16 mouse cellular contexts compared by ENCODE assay signal in genomic region chr5:111790527-111790926, GRCm38 (mm10). TPM values are rescaled to one million over a fixed set of nuclear protein-coding genes. Genes with fewer than 3 reads are reported as not detected.
DNase-seq lines count a peak whose midpoint lies in the region; ATAC-seq and TF ChIP-seq lines count a peak whose summit lies in the region.
"Had no signal": no experiment of that assay in that cellular context is flagged by ENCODE, and none has a peak within 500 bp of the region (broad histone marks: within the 10 kb centered on the region; RNA-seq: fewer than 3 reads in every experiment).

No protein-coding gene starts in this region.

- no peak for TF ChIP-seq POLR2A in kidney, adult 2 months (IDR thresholded peaks at IDR 0.05; ENCODE audit: low read depth, low read length)

- H3K4me1 ChIP-seq in forebrain, embryonic 10.5 days: peaks cover 32% of the 10 kb centered on the region
- H3K4me1 ChIP-seq in forebrain, embryonic 12.5 days: no peaks in the 10 kb centered on the region; the same call in 1 of the 2 replicates
- no peaks in the 10 kb centered on the region for H3K4me1 ChIP-seq in kidney, adult 2 months (ENCODE audit: control insufficient read depth, insufficient read depth, low read length)
- peaks cover 25% of the 10 kb centered on the region for H3K4me1 ChIP-seq in intestine, embryonic 16.5 days (ENCODE audit: control insufficient read depth, insufficient read depth, low read length)

- WGBS in forebrain, embryonic 10.5 days: 79% methylated on average over 9 of the region's 9 CpGs
- WGBS in forebrain, embryonic 12.5 days: 74% methylated on average over 9 of the region's 9 CpGs
- 46% methylated on average over 9 of the region's 9 CpGs for WGBS in kidney, adult 2 months
- 40% methylated on average over 9 of the region's 9 CpGs for WGBS in intestine, embryonic 16.5 days

- H3K27me3 ChIP-seq in forebrain, embryonic 10.5 days (ENCODE audit: poor library complexity, severe bottlenecking): peaks cover 8% of the 10 kb centered on the region; the same call in 1 of the 2 replicates
- H3K27me3 ChIP-seq in forebrain, embryonic 12.5 days: peaks cover 30% of the 10 kb centered on the region
- no peaks in the 10 kb centered on the region for H3K27me3 ChIP-seq in kidney, adult 2 months (replicated peaks; ENCODE audit: control insufficient read depth, insufficient read depth, low read length)
- H3K27me3 ChIP-seq in intestine, embryonic 16.5 days (replicated peaks; ENCODE audit: control insufficient read depth, insufficient read depth, low read length): no peaks in the 10 kb centered on the region

- DNase-seq in forebrain, embryonic 10.5 days (ENCODE audit: extremely low spot score, low spot score): no peak
- DNase-seq in kidney, postnatal 4 days: peak; percentile 49 to 65
- DNase-seq in kidney, adult 2 months: no peak
- DNase-seq in NIH3T3 (ENCODE audit: low read depth): peak; percentile 40
- DNase-seq in right cerebral cortex, postnatal 4 days: no peak
- no peak for DNase-seq in left cerebral cortex, postnatal 4 days
- DNase-seq: embryo, embryonic 11 days; gastrocnemius, postnatal 10 days; layer of hippocampus, postnatal 36 days had no signal

- intact Hi-C loops in left cerebral cortex, postnatal 4 days (cut with DNase I): no loop called here

- H3K4me2 ChIP-seq in forebrain, embryonic 12.5 days: no peak overlapping the region
- no peak overlapping the region for H3K4me2 ChIP-seq in intestine, embryonic 16.5 days (ENCODE audit: low read depth, low read length)

- H3K9ac ChIP-seq in forebrain, embryonic 12.5 days: no peak overlapping the region
- 0 out of 2 replicates have a peak overlapping the region, but pooled peaks have one; percentile 0 for H3K9ac ChIP-seq in intestine, embryonic 16.5 days (ENCODE audit: low read depth, low read length)
- H3K9ac ChIP-seq: liver, embryonic 14.5 days had no signal

- H3K4me3 ChIP-seq in forebrain, embryonic 10.5 days: no peak overlapping the region
- no peak overlapping the region for H3K4me3 ChIP-seq in forebrain, embryonic 12.5 days (replicated peaks)
- no peak overlapping the region for H3K4me3 ChIP-seq in kidney, adult 2 months (ENCODE audit: insufficient read depth, low read depth, low read length)
- no peak overlapping the region for H3K4me3 ChIP-seq in intestine, embryonic 16.5 days (ENCODE audit: low read length)

- H3K9me3 ChIP-seq in forebrain, embryonic 10.5 days: no peaks in the 10 kb centered on the region
- no peaks in the 10 kb centered on the region for H3K9me3 ChIP-seq in forebrain, embryonic 12.5 days
- no peaks in the 10 kb centered on the region for H3K9me3 ChIP-seq in intestine, embryonic 16.5 days (ENCODE audit: control insufficient read depth, low read length)

- H3K36me3 ChIP-seq in forebrain, embryonic 10.5 days (replicated peaks): no peaks in the 10 kb centered on the region
- no peaks in the 10 kb centered on the region for H3K36me3 ChIP-seq in forebrain, embryonic 12.5 days (replicated peaks)
- H3K36me3 ChIP-seq in kidney, adult 2 months (ENCODE audit: control insufficient read depth, insufficient read depth, low read length): no peaks in the 10 kb centered on the region
- H3K36me3 ChIP-seq in intestine, embryonic 16.5 days (ENCODE audit: control insufficient read depth, insufficient read depth, low read length): no peaks in the 10 kb centered on the region

- peak overlapping the region; percentile 56 for H3K27ac ChIP-seq in forebrain, embryonic 10.5 days
- no peak overlapping the region for H3K27ac ChIP-seq in forebrain, embryonic 12.5 days
- H3K27ac ChIP-seq in kidney, adult 2 months (ENCODE audit: insufficient read depth, low read depth, low read length): no peak overlapping the region
- H3K27ac ChIP-seq in intestine, embryonic 16.5 days (ENCODE audit: low read length): no peak overlapping the region
- H3K27ac ChIP-seq: liver, embryonic 14.5 days had no signal

- no peak for ATAC-seq in forebrain, embryonic 12.5 days (ENCODE audit: low FRiP score)
- ATAC-seq in intestine, embryonic 16.5 days: peak; percentile 27; the same call in 1 of the 2 replicates

- no peak for TF ChIP-seq CTCF in kidney, adult 2 months (conservative IDR thresholded peaks at IDR 0.05; ENCODE audit: insufficient read depth, insufficient read length, low read depth, low read length)

RNA-seq across cellular contexts. Expression of gene Gm26897, which starts 56.8 kb away (rescaled TPM):
- polyA plus RNA-seq in forebrain, embryonic 10.5 days (2016; fragmentation: Nextera tagmentation; extraction: Ambion mirVana): not detected in 2 replicates
- polyA plus RNA-seq in forebrain, embryonic 12.5 days (2016; fragmentation: Nextera tagmentation; extraction: Ambion mirVana): not detected in 2 replicates
- not detected in 2 replicates for polyA plus RNA-seq in kidney, adult 2 months (2012; rRNA removed)
- polyA plus RNA-seq in intestine, embryonic 16.5 days (2015; fragmentation: Nextera tagmentation; extraction: Ambion mirVana): not detected in 2 replicates
- not detected for total RNA-seq in left cerebral cortex, postnatal 4 days (2021)
- total RNA-seq: adrenal gland, adult 18-20 months; gastrocnemius, postnatal 10 days; layer of hippocampus, postnatal 36 days; megakaryocyte-erythroid progenitor cell, adult 5-6 weeks; MEL had no signal
- polyA plus RNA-seq: forebrain, embryonic 11.5 days; liver, embryonic 14.5 days had no signal

Comparison
In these comparisons a context has a peak if more than half of its experiments do, and no peak if none do; other contexts are left out.
1. DNase-seq: peak in kidney, postnatal 4 days (2 of 2) and NIH3T3 (single experiment); none in forebrain, embryonic 10.5 days (single experiment), kidney, adult 2 months (single experiment), right cerebral cortex, postnatal 4 days (single experiment) and left cerebral cortex, postnatal 4 days (single experiment).